Comparison of ENCODE assay signal across 9 mouse cellular contexts in genomic region chr11:70322528-70322927, GRCm38 (mm10). TPM values are rescaled to one million over a fixed set of nuclear protein-coding genes. Genes with fewer than 3 reads are reported as not detected.
DNase-seq lines count a peak whose midpoint lies in the region; ATAC-seq lines count a peak whose summit lies in the region.
"Had no signal": no experiment of that assay in that cellular context is flagged by ENCODE, and none has a peak within 500 bp of the region (broad histone marks: within the 10 kb centered on the region; RNA-seq: fewer than 3 reads in every experiment).

Gene Alox12e, minus strand, starts transcription at chr11:70322628.

- WGBS in forebrain, embryonic 11.5 days = 35% methylated on average over 7 of the region's 7 CpGs
- WGBS in forebrain, embryonic 14.5 days = 28% methylated on average over 7 of the region's 7 CpGs
- 27% methylated on average over 7 of the region's 7 CpGs for WGBS in lung, embryonic 15.5 days
- 33% methylated on average over 7 of the region's 7 CpGs for WGBS in hindbrain, embryonic 16.5 days
- WGBS in midbrain, embryonic 15.5 days = 20% methylated on average over 7 of the region's 7 CpGs

- H3K27me3 ChIP-seq in forebrain, embryonic 11.5 days (ENCODE audit: control insufficient read depth, insufficient read depth, low read length) = peaks cover 15% of the 10 kb centered on the region
- peaks cover 25% of the 10 kb centered on the region for H3K27me3 ChIP-seq in forebrain, embryonic 14.5 days (replicated peaks; ENCODE audit: control insufficient read depth, insufficient read depth, low read length)
- peaks cover 58% of the 10 kb centered on the region for H3K27me3 ChIP-seq in lung, embryonic 15.5 days
- H3K27me3 ChIP-seq in hindbrain, embryonic 16.5 days (replicated peaks; ENCODE audit: control insufficient read depth, insufficient read depth, low read length) = peaks cover 20% of the 10 kb centered on the region
- H3K27me3 ChIP-seq in midbrain, embryonic 15.5 days (replicated peaks) = peaks cover 40% of the 10 kb centered on the region

- no peaks in the 10 kb centered on the region for H3K9me3 ChIP-seq in forebrain, embryonic 11.5 days (ENCODE audit: control insufficient read depth, low read length)
- no peaks in the 10 kb centered on the region for H3K9me3 ChIP-seq in forebrain, embryonic 14.5 days (replicated peaks; ENCODE audit: control insufficient read depth, low read length)
- H3K9me3 ChIP-seq in lung, embryonic 15.5 days = no peaks in the 10 kb centered on the region
- H3K9me3 ChIP-seq in hindbrain, embryonic 16.5 days (ENCODE audit: control insufficient read depth, low read length) = no peaks in the 10 kb centered on the region
- H3K9me3 ChIP-seq in midbrain, embryonic 15.5 days = no peaks in the 10 kb centered on the region

- H3K9ac ChIP-seq in forebrain, embryonic 11.5 days (ENCODE audit: low read length) = no peak within 1 kb of the TSS
- no peak within 1 kb of the TSS for H3K9ac ChIP-seq in forebrain, embryonic 14.5 days (ENCODE audit: low read length)
- H3K9ac ChIP-seq in lung, embryonic 15.5 days = no peak within 1 kb of the TSS
- H3K9ac ChIP-seq in hindbrain, embryonic 16.5 days (ENCODE audit: low read depth, low read length) = no peak within 1 kb of the TSS
- no peak within 1 kb of the TSS for H3K9ac ChIP-seq in midbrain, embryonic 15.5 days
- H3K9ac ChIP-seq: lung, embryonic 14.5 days had no signal

- no peak for DNase-seq in forebrain, embryonic 11.5 days (ENCODE audit: low spot score)
- DNase-seq in forebrain, embryonic 14.5 days (ENCODE audit: low spot score) = no peak
- DNase-seq in lung, postnatal 25 days (ENCODE audit: low spot score) = no peak
- no peak for DNase-seq in layer of hippocampus, adult 11-12 months (ENCODE audit: low spot score)
- DNase-seq in lung, adult 18-20 months = no peak
- DNase-seq: lung, embryonic 14.5 days had no signal

- H3K36me3 ChIP-seq in forebrain, embryonic 11.5 days (ENCODE audit: control insufficient read depth, insufficient read depth, low read length) = no peaks in the 10 kb centered on the region
- no peaks in the 10 kb centered on the region for H3K36me3 ChIP-seq in forebrain, embryonic 14.5 days (ENCODE audit: control insufficient read depth, insufficient read depth, low read length)
- no peaks in the 10 kb centered on the region for H3K36me3 ChIP-seq in lung, embryonic 15.5 days
- H3K36me3 ChIP-seq in hindbrain, embryonic 16.5 days (ENCODE audit: control insufficient read depth, insufficient read depth, low read length) = no peaks in the 10 kb centered on the region
- H3K36me3 ChIP-seq in midbrain, embryonic 15.5 days (replicated peaks) = no peaks in the 10 kb centered on the region

- no peak within 1 kb of the TSS for H3K27ac ChIP-seq in forebrain, embryonic 11.5 days (ENCODE audit: low read depth, low read length)
- no peak within 1 kb of the TSS for H3K27ac ChIP-seq in forebrain, embryonic 14.5 days (ENCODE audit: low read depth, low read length)
- no peak within 1 kb of the TSS for H3K27ac ChIP-seq in lung, embryonic 15.5 days
- no peak within 1 kb of the TSS for H3K27ac ChIP-seq in hindbrain, embryonic 16.5 days (ENCODE audit: low read depth, low read length)
- H3K27ac ChIP-seq in midbrain, embryonic 15.5 days = no peak within 1 kb of the TSS

- ATAC-seq in forebrain, embryonic 11.5 days (replicated peaks; ENCODE audit: low FRiP score) = no peak
- ATAC-seq in forebrain, embryonic 14.5 days = no peak
- ATAC-seq in lung, embryonic 15.5 days (ENCODE audit: borderline replicate concordance, extremely low read depth, low FRiP score, low TSS enrichment) = no peak
- no peak for ATAC-seq in hindbrain, embryonic 16.5 days
- no peak for ATAC-seq in midbrain, embryonic 15.5 days (replicated peaks)

- 0 out of 2 replicates have a peak within 1 kb of the TSS, but pooled peaks have one; percentile 27 for H3K4me2 ChIP-seq in forebrain, embryonic 11.5 days (ENCODE audit: low read depth, low read length, severe bottlenecking)
- no peak within 1 kb of the TSS for H3K4me2 ChIP-seq in forebrain, embryonic 14.5 days (ENCODE audit: low read length)
- peak within 1 kb of the TSS; percentile 36; the same call in 1 of the 2 replicates for H3K4me2 ChIP-seq in lung, embryonic 15.5 days
- peak within 1 kb of the TSS; percentile 31; the same call in 1 of the 2 replicates for H3K4me2 ChIP-seq in hindbrain, embryonic 16.5 days (ENCODE audit: low read length)
- H3K4me2 ChIP-seq in midbrain, embryonic 15.5 days = peak within 1 kb of the TSS; percentile 31
- H3K4me2 ChIP-seq: lung, embryonic 14.5 days had no signal

- H3K4me3 ChIP-seq in forebrain, embryonic 11.5 days (ENCODE audit: low read depth, low read length) = no peak within 1 kb of the TSS
- H3K4me3 ChIP-seq in forebrain, embryonic 14.5 days (ENCODE audit: low read depth, low read length) = no peak within 1 kb of the TSS
- H3K4me3 ChIP-seq in lung, embryonic 15.5 days = no peak within 1 kb of the TSS
- no peak within 1 kb of the TSS for H3K4me3 ChIP-seq in hindbrain, embryonic 16.5 days (ENCODE audit: low read length)
- no peak within 1 kb of the TSS for H3K4me3 ChIP-seq in midbrain, embryonic 15.5 days

- H3K4me1 ChIP-seq in forebrain, embryonic 11.5 days (replicated peaks; ENCODE audit: control insufficient read depth, insufficient read depth, low read length) = no peaks in the 10 kb centered on the region
- no peaks in the 10 kb centered on the region for H3K4me1 ChIP-seq in forebrain, embryonic 14.5 days (ENCODE audit: control insufficient read depth, insufficient read depth, low read length)
- H3K4me1 ChIP-seq in lung, embryonic 15.5 days = 0 out of 2 replicates have a peak, but pooled peaks cover 5% of the 10 kb centered on the region
- no peaks in the 10 kb centered on the region; the same call in 1 of the 2 replicates for H3K4me1 ChIP-seq in hindbrain, embryonic 16.5 days (ENCODE audit: control insufficient read depth, insufficient read depth, low read depth, low read length)
- H3K4me1 ChIP-seq in midbrain, embryonic 15.5 days = 0 out of 2 replicates have a peak, but pooled peaks cover 3% of the 10 kb centered on the region

RNA-seq across cellular contexts. Expression of gene Alox12e, which starts in this region (rescaled TPM):
- not detected in 2 replicates for polyA plus RNA-seq in forebrain, embryonic 11.5 days (2014; fragmentation: Nextera tagmentation; extraction: Ambion mirVana)
- polyA plus RNA-seq in forebrain, embryonic 14.5 days (2014; fragmentation: Nextera tagmentation; extraction: Ambion mirVana) = not detected in 2 replicates
- polyA plus RNA-seq in lung, embryonic 15.5 days (2015; fragmentation: Nextera tagmentation; extraction: Ambion mirVana) = 0.34 and 1.7 TPM in 2 replicates
- 0.09 and 0.14 TPM in 2 replicates for polyA plus RNA-seq in hindbrain, embryonic 16.5 days (2015; fragmentation: Nextera tagmentation; extraction: Ambion mirVana)
- polyA plus RNA-seq in midbrain, embryonic 15.5 days (2015; fragmentation: Nextera tagmentation; extraction: Ambion mirVana) = 0.22 TPM in 1 of 2 replicates, not detected in the other
- polyA plus RNA-seq: lung, embryonic 14.5 days had no signal
